Mouse (Mus musculus) kidney, embryonic 15.5 days (tissue): Measurements from ENCODE around the gene Rasgef1b. TPM values are rescaled to one million over a fixed set of nuclear protein-coding genes. Genes with fewer than 3 reads are reported as not detected.
A peak's percentile ranks its signal among the peaks of the same experiment; 100 is the strongest.

ENCODE experiments used
- ATAC-seq: fragments of 200-750 bp; cut with Nextera tagmentation; replicated peaks from 2 replicates; pipeline ENCODE4 v1.8.0; 2017; ENCODE audit warnings: moderate TSS enrichment; ENCODE audit not compliant: low FRiP score
- H3K27ac ChIP-seq: fragments of 300-500 bp; sonication (generic); 2 replicates; pipeline ENCODE4 v1.5.1; 2015; ENCODE audit warnings: mild to moderate bottlenecking, inconsistent platforms
- H3K27me3 ChIP-seq: fragments of 300-500 bp; sonication (generic); 2 replicates; pipeline ENCODE4 v1.6.1; 2015; ENCODE audit warnings: inconsistent platforms
- H3K36me3 ChIP-seq: fragments of 300-500 bp; sonication (generic); 2 replicates; pipeline ENCODE4 v1.6.1; 2015; ENCODE audit warnings: inconsistent platforms
- H3K4me1 ChIP-seq: fragments of 300-500 bp; sonication (generic); 2 replicates; pipeline ENCODE4 v1.6.1; 2015; ENCODE audit warnings: inconsistent platforms
- H3K4me2 ChIP-seq: fragments of 300-500 bp; sonication (generic); 2 replicates; pipeline ENCODE4 v1.6.1; 2015; ENCODE audit warnings: moderate library complexity, mild to moderate bottlenecking, inconsistent platforms
- H3K4me3 ChIP-seq: fragments of 300-500 bp; sonication (generic); replicated peaks from 2 replicates; pipeline ENCODE4 v1.5.1; 2015; ENCODE audit warnings: mild to moderate bottlenecking, inconsistent platforms
- H3K9ac ChIP-seq: fragments of 300-500 bp; sonication (generic); 2 replicates; pipeline ENCODE4 v1.6.1; 2015; ENCODE audit warnings: mild to moderate bottlenecking, inconsistent platforms
- H3K9me3 ChIP-seq: fragments of 300-500 bp; sonication (generic); replicated peaks from 2 replicates; pipeline ENCODE4 v1.6.1; 2016; ENCODE audit warnings: inconsistent platforms
- WGBS: fragments of 180-500 bp; shearing (Covaris S2); methylation state at CpG from one replicate; pipeline ENCODE4 v1.1.7; 2015; ENCODE audit warnings: mixed read lengths; 5-methylcytosine and 5-hydroxymethylcytosine counted together
- polyA plus RNA-seq: library from polyadenylated mRNA; unstranded; fragments of >200 nt; fragmentation: Nextera tagmentation; extraction: Ambion mirVana; gene quantifications from 2 replicates; pipeline ENCODE4 v1.2.1, GENCODE M21; 2015

Gene Rasgef1b
- polyA plus RNA-seq, 1 experiment from 2014 or later, result 7.0 TPM

- peaks cover 32% of the 10 kb centered on the region for H3K4me1 ChIP-seq
- no peaks in the 10 kb centered on the region for H3K9me3 ChIP-seq
- no peak overlapping the region for H3K4me3 ChIP-seq
- H3K27me3 ChIP-seq, result no peaks in the 10 kb centered on the region; the same call in 1 of the 2 replicates
- H3K4me2 ChIP-seq, result no peak overlapping the region
- no peaks in the 10 kb centered on the region for H3K36me3 ChIP-seq
- ATAC-seq, result 0 out of 2 replicates have a peak, but pooled peaks have one; percentile 15
- no peak overlapping the region for H3K27ac ChIP-seq
- WGBS, result 57% methylated on average over 7 of the region's 7 CpGs
- H3K9ac ChIP-seq, result no peak overlapping the region
Observed at GRCm38 (mm10) chr5:99399855-99400626, 328.8 kb downstream of the Rasgef1b start.

- 76% methylated on average over 5 of the region's 5 CpGs for WGBS
- peak overlapping the region; percentile 28; the same call in 1 of the 2 replicates for H3K27ac ChIP-seq
- no peaks in the 10 kb centered on the region for H3K9me3 ChIP-seq
- no peak overlapping the region for H3K4me2 ChIP-seq
- no peak overlapping the region for H3K9ac ChIP-seq
- no peak overlapping the region for H3K4me3 ChIP-seq
- H3K27me3 ChIP-seq, result no peaks in the 10 kb centered on the region; the same call in 1 of the 2 replicates
- no peaks in the 10 kb centered on the region for H3K36me3 ChIP-seq
- peak; percentile 75 for ATAC-seq
- H3K4me1 ChIP-seq, result peaks cover 32% of the 10 kb centered on the region
Observed at GRCm38 (mm10) chr5:99398472-99399070, 330.3 kb downstream of the Rasgef1b start.

GRCm38 (mm10) chr5:99394578-99394977 is 334.3 kb downstream of the Rasgef1b start:
- H3K9ac ChIP-seq, result no peak overlapping the region
- H3K4me3 ChIP-seq, result no peak overlapping the region
- no peaks in the 10 kb centered on the region for H3K9me3 ChIP-seq
- H3K27me3 ChIP-seq, result no peaks in the 10 kb centered on the region
- no peaks in the 10 kb centered on the region for H3K36me3 ChIP-seq
- no peak for ATAC-seq
- 93% methylated on average over 5 of the region's 5 CpGs for WGBS
- no peak overlapping the region for H3K4me2 ChIP-seq
- peaks cover 35% of the 10 kb centered on the region for H3K4me1 ChIP-seq
- no peak overlapping the region for H3K27ac ChIP-seq

GRCm38 (mm10) chr5:99391525-99391924 is 337.3 kb downstream of the Rasgef1b start:
- WGBS, result 32% methylated on average over 3 of the region's 3 CpGs
- H3K9ac ChIP-seq, result no peak overlapping the region

GRCm38 (mm10) chr5:99390776-99391175 is 338.1 kb downstream of the Rasgef1b start:
- peak; percentile 34; the same call in 1 of the 2 replicates for ATAC-seq
- Histone ChIP-seq H3K9me3 (no peaks in the 10 kb centered on the region), H3K4me3 (no peak overlapping the region), H3K27me3 (no peaks in the 10 kb centered on the region), H3K4me2 (no peak overlapping the region), H3K4me1 (peaks cover 48% of the 10 kb centered on the region), H3K27ac (no peak overlapping the region), H3K9ac (no peak overlapping the region), H3K36me3 (no peaks in the 10 kb centered on the region)
- 26% methylated on average over 7 of the region's 7 CpGs for WGBS

More at GRCm38 (mm10) chr5:99391525-99391924, 337.3 kb downstream of the Rasgef1b start:
- H3K4me3 ChIP-seq, result no peak overlapping the region
- no peaks in the 10 kb centered on the region for H3K36me3 ChIP-seq
- H3K4me1 ChIP-seq, result peaks cover 41% of the 10 kb centered on the region
- no peak; the same call in 1 of the 2 replicates for ATAC-seq
- H3K27ac ChIP-seq, result no peak overlapping the region
- no peaks in the 10 kb centered on the region for H3K9me3 ChIP-seq
- H3K4me2 ChIP-seq, result no peak overlapping the region
- no peaks in the 10 kb centered on the region for H3K27me3 ChIP-seq

DNA sequence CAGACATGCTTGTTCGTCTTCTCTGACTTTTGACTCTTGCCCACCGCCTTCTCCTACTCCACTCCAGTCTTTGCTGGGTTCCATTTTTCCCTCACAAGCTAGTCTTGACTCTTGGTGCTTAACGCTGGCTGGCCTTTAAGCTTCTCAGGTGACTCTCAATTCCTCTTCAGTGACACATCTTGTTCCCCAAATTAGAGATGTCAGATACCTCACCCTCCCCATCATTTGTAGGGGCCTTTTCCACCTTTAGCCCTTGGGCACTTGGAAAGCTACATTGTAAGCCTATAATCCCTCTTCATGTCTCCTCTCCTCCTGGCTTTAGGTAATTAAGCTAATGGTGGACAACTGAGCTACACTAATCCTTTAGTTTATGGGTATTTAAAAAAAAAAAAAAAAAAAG is 338.6 kb downstream of the Rasgef1b start:
- Histone ChIP-seq H3K4me3 (no peak overlapping the region), H3K27ac (no peak overlapping the region), H3K4me1 (peaks cover 53% of the 10 kb centered on the region), H3K9me3 (no peaks in the 10 kb centered on the region), H3K27me3 (no peaks in the 10 kb centered on the region), H3K4me2 (no peak overlapping the region), H3K36me3 (no peaks in the 10 kb centered on the region), H3K9ac (no peak overlapping the region)
- WGBS, result 77% methylated on average over 3 of the region's 3 CpGs
- ATAC-seq, result no peak

GRCm38 (mm10) chr5:99388585-99389250 is 340.1 kb downstream of the Rasgef1b start:
- H3K9ac ChIP-seq, result no peak overlapping the region
- H3K4me3 ChIP-seq, result no peak overlapping the region
- H3K27me3 ChIP-seq, result 0 out of 2 replicates have a peak, but pooled peaks cover 9% of the 10 kb centered on the region
- 92% methylated on average over 10 of the region's 10 CpGs for WGBS
- H3K36me3 ChIP-seq, result no peaks in the 10 kb centered on the region
- no peak overlapping the region for H3K4me2 ChIP-seq
- no peak for ATAC-seq
- H3K4me1 ChIP-seq, result peaks cover 61% of the 10 kb centered on the region
- H3K9me3 ChIP-seq, result no peaks in the 10 kb centered on the region
- H3K27ac ChIP-seq, result no peak overlapping the region

DNA sequence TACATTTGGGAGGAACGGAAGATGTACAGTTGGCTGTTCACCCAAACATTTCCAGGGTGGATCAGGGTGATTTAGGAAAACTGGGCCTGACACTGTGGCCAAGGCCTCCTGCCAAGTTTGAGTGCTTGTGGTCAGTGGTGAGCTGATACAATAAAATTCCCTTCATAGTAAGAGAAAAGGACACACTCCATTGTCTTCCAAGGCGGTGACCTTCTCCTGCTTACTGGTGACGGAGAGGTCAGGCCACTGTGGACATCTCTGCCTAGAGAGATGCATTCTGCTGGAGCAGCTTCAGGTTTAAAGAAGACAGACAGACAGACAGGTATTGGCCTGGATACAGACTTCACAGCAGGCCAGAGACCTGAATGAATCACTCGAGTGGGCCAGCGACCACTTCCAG is 340.7 kb downstream of the Rasgef1b start:
- Histone ChIP-seq H3K9me3 (no peaks in the 10 kb centered on the region), H3K4me3 (no peak overlapping the region), H3K9ac (no peak overlapping the region), H3K36me3 (no peaks in the 10 kb centered on the region), H3K4me1 (peaks cover 66% of the 10 kb centered on the region), H3K27me3 (peaks cover 13% of the 10 kb centered on the region; the same call in 1 of the 2 replicates), H3K27ac (peak overlapping the region; percentile 43; the same call in 1 of the 2 replicates), H3K4me2 (no peak overlapping the region)
- WGBS, result 78% methylated on average over 5 of the region's 5 CpGs
- no peak for ATAC-seq

- H3K9me3 ChIP-seq, result no peaks in the 10 kb centered on the region
- peaks cover 17% of the 10 kb centered on the region; the same call in 1 of the 2 replicates for H3K27me3 ChIP-seq
- H3K27ac ChIP-seq, result peak overlapping the region; percentile 43; the same call in 1 of the 2 replicates
- WGBS, result 30% methylated on average over 17 of the region's 17 CpGs
- H3K36me3 ChIP-seq, result no peaks in the 10 kb centered on the region
- peaks cover 66% of the 10 kb centered on the region for H3K4me1 ChIP-seq
- no peak overlapping the region for H3K4me3 ChIP-seq
- H3K9ac ChIP-seq, result no peak overlapping the region
- ATAC-seq, result no peak; the same call in 1 of the 2 replicates
- no peak overlapping the region for H3K4me2 ChIP-seq
Observed at GRCm38 (mm10) chr5:99387185-99387981, 341.5 kb downstream of the Rasgef1b start.

GRCm38 (mm10) chr5:99386246-99386845 is 342.5 kb downstream of the Rasgef1b start:
- H3K9ac ChIP-seq, result no peak overlapping the region
- H3K4me1 ChIP-seq, result peaks cover 62% of the 10 kb centered on the region
- peaks cover 17% of the 10 kb centered on the region; the same call in 1 of the 2 replicates for H3K27me3 ChIP-seq
- 46% methylated on average over 14 of the region's 14 CpGs for WGBS
- H3K4me3 ChIP-seq, result no peak overlapping the region
- no peak for ATAC-seq
- no peak overlapping the region for H3K27ac ChIP-seq
- H3K9me3 ChIP-seq, result no peaks in the 10 kb centered on the region
- no peaks in the 10 kb centered on the region for H3K36me3 ChIP-seq
- H3K4me2 ChIP-seq, result no peak overlapping the region

DNA sequence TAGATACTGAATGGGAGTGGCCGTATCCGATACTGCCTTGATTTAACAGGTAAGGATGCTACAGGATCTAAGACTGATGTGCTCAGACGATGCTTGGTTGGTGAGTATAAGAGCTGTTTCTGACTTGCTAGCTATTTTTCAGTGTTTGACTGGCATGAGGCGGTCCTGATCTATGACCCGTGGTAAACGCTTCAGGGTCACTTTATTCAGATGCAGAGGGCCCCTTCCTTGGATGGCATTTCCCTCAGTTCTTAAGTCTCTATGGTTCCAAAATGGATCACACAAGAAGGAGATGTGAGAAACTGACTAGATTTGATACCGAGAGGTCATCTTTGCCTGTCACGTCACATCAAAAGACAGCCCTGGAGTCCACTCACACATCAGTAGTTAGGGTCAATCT is 343.1 kb downstream of the Rasgef1b start:
- 63% methylated on average over 8 of the region's 8 CpGs for WGBS
- Histone ChIP-seq H3K36me3 (no peaks in the 10 kb centered on the region), H3K27ac (no peak overlapping the region), H3K4me2 (no peak overlapping the region), H3K9ac (no peak overlapping the region), H3K4me1 (peaks cover 57% of the 10 kb centered on the region), H3K9me3 (no peaks in the 10 kb centered on the region), H3K27me3 (peaks cover 17% of the 10 kb centered on the region; the same call in 1 of the 2 replicates), H3K4me3 (no peak overlapping the region)
- no peak for ATAC-seq
